Mouse (Mus musculus): ENCODE data around the gene 9330182O14Rik. TPM values are rescaled to one million over a fixed set of nuclear protein-coding genes. Genes with fewer than 3 reads are reported as not detected.
A peak's percentile ranks its signal among the peaks of the same experiment; 100 is the strongest.

Gene 9330182O14Rik
- not detected in 2 replicates for polyA plus RNA-seq (2012; rRNA removed)

GRCm38 (mm10) chr15:40134152-40134792 is at the start of gene 9330182O14Rik:
9330182O14Rik (plus strand) TSS chr15:40134365.
- no peak for DNase-seq (ENCODE audit: extremely low spot score in 1 of 2, low spot score in 1 of 2)

DNA sequence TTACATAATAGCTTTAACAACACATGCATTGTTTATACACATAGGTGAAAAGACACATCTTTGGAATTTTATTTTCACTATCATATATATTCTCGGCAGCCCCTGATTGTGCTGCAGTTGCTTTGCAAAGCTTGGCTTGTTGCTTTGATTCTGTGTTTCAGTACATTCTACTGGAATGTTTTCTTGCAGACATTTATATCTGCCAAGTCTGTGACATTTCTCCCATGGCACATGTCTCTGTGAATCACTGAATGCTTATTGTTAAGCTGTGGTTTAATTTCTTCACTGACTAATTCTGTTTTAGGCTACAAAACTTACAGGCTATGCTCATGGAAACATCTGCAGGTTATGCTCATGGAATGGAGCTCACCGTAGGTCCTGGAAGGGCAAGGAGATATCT is 30.9 kb upstream of the 9330182O14Rik start:
- DNase-seq (ENCODE audit: extremely low spot score in 1 of 2, low spot score in 1 of 2) = peak in 1 of 2 experiments; percentile 51

DNA sequence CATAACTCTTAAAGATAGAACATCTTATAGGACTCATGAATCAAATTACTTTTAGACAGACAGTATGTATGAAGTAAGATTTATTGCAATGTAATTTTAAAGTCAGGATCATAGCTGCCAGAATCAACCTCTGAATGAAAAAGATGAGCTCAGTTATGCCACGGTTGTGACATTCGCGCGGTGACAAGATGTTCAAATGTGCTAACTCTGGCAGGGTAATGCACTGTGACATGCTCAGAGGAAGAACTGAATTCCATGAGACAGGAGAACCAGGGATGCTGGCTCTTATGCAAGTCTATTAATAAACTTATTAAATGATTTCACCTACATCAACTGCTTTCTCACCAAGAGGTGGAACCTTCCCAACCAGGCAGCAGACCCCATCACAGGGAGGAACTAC is 28.5 kb upstream of the 9330182O14Rik start:
- peak in 1 of 2 experiments; percentile 39 for DNase-seq (ENCODE audit: extremely low spot score in 1 of 2, low spot score in 1 of 2)

- peak in 1 of 2 experiments; percentile 28 for DNase-seq (ENCODE audit: extremely low spot score in 1 of 2, low spot score in 1 of 2)
Measured at GRCm38 (mm10) chr15:40113888-40114576, 20.1 kb upstream of the 9330182O14Rik start.

DNA sequence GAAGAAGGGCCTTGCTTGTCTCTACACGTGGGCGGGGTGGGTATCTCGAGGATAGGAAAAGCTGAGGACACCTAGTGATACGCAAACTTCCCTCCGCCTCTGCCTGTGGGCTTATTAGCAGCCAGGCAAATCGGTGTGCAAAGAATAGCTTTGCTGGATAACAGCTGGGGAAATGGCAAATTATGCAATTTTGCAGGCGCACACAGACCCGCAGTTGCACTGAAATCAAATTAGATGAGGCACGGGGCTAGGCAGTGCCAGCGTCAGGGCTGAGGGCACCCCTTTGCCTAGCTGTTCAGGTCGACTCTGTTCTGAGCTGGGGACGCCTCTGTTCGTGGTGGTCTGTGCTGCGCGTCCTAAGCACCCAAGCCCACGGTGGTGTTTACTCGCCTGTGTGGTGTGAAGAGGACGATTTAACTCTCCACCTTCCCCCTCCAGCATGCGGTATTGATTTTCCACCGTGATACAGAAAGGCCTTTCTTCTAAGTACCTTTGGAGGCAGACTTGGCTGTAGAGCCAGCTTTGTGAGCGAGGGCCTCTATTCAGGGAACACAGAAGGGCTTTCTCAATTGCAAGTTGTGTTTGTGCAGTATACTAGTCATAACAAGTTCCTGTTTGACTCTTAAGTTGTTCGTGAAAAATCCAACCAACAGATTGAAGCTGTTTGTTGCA is 19.4 kb upstream of the 9330182O14Rik start:
- peak in 1 of 2 experiments; percentile 65 for DNase-seq (ENCODE audit: extremely low spot score in 1 of 2, low spot score in 1 of 2)

DNA sequence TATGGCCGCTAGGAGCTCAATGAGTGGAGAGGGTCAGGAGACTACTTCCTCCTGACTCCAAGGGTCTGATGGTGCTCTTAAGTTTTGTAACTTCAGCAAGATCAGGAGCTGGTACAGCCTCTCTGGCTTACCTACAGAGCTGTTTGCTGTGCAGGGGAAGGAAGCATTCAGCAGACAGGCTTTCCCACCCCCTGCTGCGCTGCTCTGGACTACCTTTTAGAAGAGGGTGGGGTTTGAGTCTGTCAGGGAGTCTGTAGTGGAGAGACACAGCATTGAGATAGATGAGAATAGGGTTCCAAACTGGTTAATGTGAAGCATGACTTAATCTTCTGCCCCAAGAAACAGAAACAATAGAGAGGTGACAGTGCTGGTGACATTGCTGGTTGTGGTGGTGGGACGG is 17.8 kb upstream of the 9330182O14Rik start:
- DNase-seq (ENCODE audit: extremely low spot score in 1 of 2, low spot score in 1 of 2) = no peak

DNA sequence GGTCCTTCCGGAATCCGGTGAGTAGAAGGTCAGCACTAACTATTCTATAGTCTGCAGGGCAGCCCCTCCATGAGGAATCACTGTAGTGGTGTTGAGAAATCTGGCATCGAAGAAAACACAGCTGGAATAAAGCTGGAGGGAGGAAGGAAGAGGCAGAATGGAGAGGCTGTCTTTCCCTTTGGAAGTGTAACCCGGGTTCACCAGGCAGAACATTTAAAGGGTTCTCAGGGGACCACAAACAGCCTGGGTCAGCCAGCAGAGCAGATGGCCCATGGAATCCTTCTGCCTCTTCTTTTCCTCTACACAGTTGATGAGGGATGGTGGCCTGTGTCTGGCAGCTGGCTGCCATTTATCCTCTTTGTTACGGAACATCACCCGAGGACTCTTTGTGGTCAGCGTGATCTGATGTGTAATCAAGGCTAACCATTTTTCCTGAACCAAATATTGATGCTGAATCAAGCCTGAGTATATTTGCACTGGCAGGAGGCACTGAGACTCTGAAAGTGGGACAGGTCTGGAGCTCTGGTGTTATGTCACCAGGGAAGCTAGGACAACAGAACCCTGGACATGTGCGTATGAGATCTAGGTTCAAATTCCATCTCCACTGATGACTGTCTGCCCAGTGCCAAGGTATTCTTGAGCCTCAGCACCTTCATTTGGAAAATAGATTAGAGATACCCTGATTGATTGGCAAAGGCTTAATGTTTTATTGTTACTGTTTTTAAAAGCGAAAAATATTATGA is 9.8 kb upstream of the 9330182O14Rik start:
- DNase-seq (ENCODE audit: extremely low spot score in 1 of 2, low spot score in 1 of 2) = no peak

GRCm38 (mm10) chr15:40129496-40129895 is 4.7 kb upstream of the 9330182O14Rik start:
- DNase-seq (ENCODE audit: extremely low spot score in 1 of 2, low spot score in 1 of 2) = no peak

- peak in 1 of 2 experiments; percentile 92 for DNase-seq (ENCODE audit: extremely low spot score in 1 of 2, low spot score in 1 of 2)
Measured at GRCm38 (mm10) chr15:40130880-40131478, 3.2 kb upstream of the 9330182O14Rik start.

GRCm38 (mm10) chr15:40132408-40132807 is 1.8 kb upstream of the 9330182O14Rik start:
- DNase-seq (ENCODE audit: extremely low spot score in 1 of 2, low spot score in 1 of 2) = no peak

DNA sequence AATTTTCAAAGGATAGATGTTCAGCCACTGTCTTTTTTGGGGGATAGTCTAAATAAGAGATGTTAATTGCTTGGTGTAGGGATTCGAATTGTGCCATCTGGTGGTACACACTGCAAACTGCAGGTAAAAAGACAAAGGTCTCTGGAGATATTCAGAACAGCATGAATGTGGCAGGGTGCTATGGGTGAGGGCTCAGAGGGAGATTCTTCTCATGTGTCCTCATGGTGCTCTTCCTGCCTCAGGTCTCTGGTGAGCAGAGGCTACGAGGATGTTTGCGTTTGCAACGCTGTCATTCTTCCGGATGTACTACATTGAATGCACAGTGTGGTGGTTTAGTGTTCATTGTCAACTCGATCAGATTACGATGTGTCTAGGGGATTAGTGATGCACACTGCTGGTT is 10.1 kb downstream of the 9330182O14Rik start:
- DNase-seq (ENCODE audit: extremely low spot score in 1 of 2, low spot score in 1 of 2) = peak in 1 of 2 experiments; percentile 73

DNA sequence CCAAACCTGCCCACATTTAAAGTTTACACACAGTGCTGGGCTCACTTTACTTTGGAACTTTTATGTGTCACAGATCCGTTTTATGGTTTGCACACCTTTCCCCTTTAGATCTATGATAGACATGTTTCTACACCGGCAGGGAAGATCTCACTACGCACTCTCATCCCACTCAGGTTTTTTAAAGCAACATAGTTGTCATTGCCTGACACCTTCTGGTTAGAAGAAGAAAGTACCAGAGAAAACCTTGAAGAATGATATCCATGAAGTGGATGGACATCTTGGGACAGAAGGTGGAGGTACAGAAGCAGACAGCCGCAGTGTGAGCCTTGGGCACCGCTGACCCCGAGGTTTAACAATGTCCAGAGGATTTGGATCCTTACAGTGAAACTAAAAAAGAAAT is 23.5 kb downstream of the 9330182O14Rik start:
- DNase-seq (ENCODE audit: extremely low spot score in 1 of 2, low spot score in 1 of 2) = no peak

DNA sequence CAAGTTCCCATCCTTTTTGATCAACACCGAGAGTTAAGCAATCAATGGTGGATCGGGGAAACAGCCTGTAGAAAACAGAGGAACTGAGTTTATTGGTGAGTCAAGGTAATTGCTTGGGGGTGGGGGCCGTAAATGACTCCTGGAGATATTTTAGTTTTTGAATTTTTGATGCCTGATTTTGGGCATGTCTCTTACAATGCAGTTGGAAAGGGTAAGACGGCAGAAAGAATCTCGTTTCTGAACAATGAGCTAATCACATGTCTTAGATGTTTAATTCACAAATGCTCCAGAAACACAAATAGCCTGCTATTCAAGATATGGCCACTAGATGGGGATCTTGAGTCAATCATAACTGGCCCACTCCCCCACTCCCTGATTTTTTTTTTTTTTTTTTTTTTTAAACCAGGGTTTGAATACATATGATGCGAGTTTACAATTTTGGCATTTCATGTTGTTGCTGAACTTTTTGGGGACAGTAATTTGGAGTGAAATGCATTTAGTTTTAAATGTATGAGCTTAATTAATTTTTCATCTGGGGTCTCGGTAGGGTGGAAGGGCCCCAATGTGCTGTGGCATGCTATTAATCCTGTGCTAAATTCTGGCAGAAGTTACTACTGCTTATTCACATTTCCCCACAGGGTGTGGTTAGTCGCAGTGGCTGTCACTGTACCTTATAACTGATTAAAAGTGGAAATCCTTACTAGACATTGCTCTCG is 32.6 kb downstream of the 9330182O14Rik start:
- peak in 1 of 2 experiments; percentile 90 for DNase-seq (ENCODE audit: extremely low spot score in 1 of 2, low spot score in 1 of 2)

GRCm38 (mm10) chr15:40167276-40168139 is 33.3 kb downstream of the 9330182O14Rik start:
- DNase-seq (ENCODE audit: extremely low spot score in 1 of 2, low spot score in 1 of 2) = peak in 1 of 2 experiments; percentile 19

GRCm38 (mm10) chr15:40168140-40168688 is 34.0 kb downstream of the 9330182O14Rik start:
- DNase-seq (ENCODE audit: extremely low spot score in 1 of 2, low spot score in 1 of 2) = no peak

DNA sequence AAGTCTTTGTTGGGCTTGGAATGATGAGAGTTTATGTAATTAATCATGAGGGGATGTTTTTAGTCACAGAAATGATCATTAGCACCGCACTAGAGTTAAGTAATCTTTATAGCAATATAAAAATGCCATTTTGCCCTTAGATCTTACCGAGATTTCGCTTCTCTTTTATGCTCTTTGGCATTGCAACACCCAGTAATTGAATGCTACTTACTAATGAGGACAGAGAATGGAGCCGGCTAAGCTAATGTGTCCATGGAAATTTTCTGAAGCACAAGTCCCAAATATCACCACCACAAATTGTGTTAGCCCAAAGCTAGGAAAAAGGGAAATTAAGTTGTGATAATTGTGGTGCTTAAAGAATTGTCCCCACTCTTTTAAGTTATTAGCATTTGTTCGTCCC is 34.9 kb downstream of the 9330182O14Rik start:
- DNase-seq (ENCODE audit: extremely low spot score in 1 of 2, low spot score in 1 of 2) = no peak

GRCm38 (mm10) chr15:40169705-40170104 is 35.5 kb downstream of the 9330182O14Rik start:
- DNase-seq (ENCODE audit: extremely low spot score in 1 of 2, low spot score in 1 of 2) = no peak

- DNase-seq (ENCODE audit: extremely low spot score in 1 of 2, low spot score in 1 of 2) = no peak
Measured at GRCm38 (mm10) chr15:40179423-40179822, 45.3 kb downstream of the 9330182O14Rik start.

All from frontal cortex, adult 2 months (tissue).